Mouse (Mus musculus) hindbrain, embryonic 13.5 days (tissue): ENCODE results near the gene Mypn. TPM values are rescaled to one million over a fixed set of nuclear protein-coding genes. Genes with fewer than 3 reads are reported as not detected.

Source experiments
- ATAC-seq: fragments of 200-750 bp; cut with Nextera tagmentation; 2 replicates; pipeline ENCODE4 v1.8.0; 2017; ENCODE audit warnings: moderate TSS enrichment; ENCODE audit not compliant: low FRiP score
- H3K27ac ChIP-seq: fragments of 300-500 bp; sonication (generic); 2 replicates; pipeline ENCODE4 v1.5.1; 2015; ENCODE audit warnings: inconsistent platforms, mild to moderate bottlenecking, moderate library complexity
- H3K27me3 ChIP-seq: fragments of 300-500 bp; sonication (generic); 2 replicates; pipeline ENCODE4 v1.6.1; 2015; ENCODE audit warnings: mild to moderate bottlenecking, inconsistent platforms
- H3K36me3 ChIP-seq: fragments of 300-500 bp; sonication (generic); 2 replicates; pipeline ENCODE4 v1.6.1; 2015; ENCODE audit warnings: mild to moderate bottlenecking, inconsistent platforms
- H3K4me1 ChIP-seq: fragments of 300-500 bp; sonication (generic); replicated peaks from 2 replicates; pipeline ENCODE4 v1.6.1; 2015; ENCODE audit warnings: inconsistent platforms
- H3K4me2 ChIP-seq: fragments of 300-500 bp; sonication (generic); 2 replicates; pipeline ENCODE4 v1.6.1; 2015; ENCODE audit warnings: inconsistent platforms, mild to moderate bottlenecking, moderate library complexity
- H3K4me3 ChIP-seq: fragments of 300-500 bp; sonication (generic); 2 replicates; pipeline ENCODE4 v1.5.1; 2015; ENCODE audit warnings: mild to moderate bottlenecking, inconsistent platforms
- H3K9ac ChIP-seq: fragments of 300-500 bp; sonication (generic); 2 replicates; pipeline ENCODE4 v1.6.1; 2015; ENCODE audit warnings: mild to moderate bottlenecking, inconsistent platforms
- H3K9me3 ChIP-seq: fragments of 300-500 bp; sonication (generic); 2 replicates; pipeline ENCODE4 v1.6.1; 2016; ENCODE audit warnings: inconsistent platforms
- WGBS: fragments of 180-500 bp; shearing (Covaris S2); methylation state at CpG from one replicate; pipeline ENCODE4 v1.1.7; 2015; 5-methylcytosine and 5-hydroxymethylcytosine counted together
- polyA plus RNA-seq: library from polyadenylated mRNA; unstranded; fragments of >200 nt; fragmentation: Nextera tagmentation; extraction: Ambion mirVana; gene quantifications from 2 replicates; pipeline ENCODE4 v1.2.1, GENCODE M21; 2015

Mypn gene
- polyA plus RNA-seq, 1 experiment from 2014 or later: 0.57 TPM

DNA sequence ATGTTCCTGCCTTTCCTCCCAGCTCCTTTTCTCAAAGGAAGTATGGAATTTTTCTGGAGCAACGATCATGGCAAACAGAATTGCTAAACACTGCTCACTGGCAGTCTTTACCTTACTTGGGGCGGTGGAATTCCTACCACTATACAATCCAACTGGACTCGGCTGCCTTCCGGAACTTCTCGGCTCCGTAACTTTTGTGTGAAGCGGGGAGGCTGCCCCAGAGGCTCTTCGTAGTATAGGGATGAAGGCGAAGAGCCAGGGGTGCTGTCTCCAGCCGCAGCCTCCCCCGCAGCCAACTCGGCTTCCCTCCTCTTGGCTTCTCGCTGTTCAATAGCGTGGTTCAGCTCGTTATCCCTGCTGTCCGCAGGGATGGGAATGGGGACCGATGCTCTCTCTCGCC is 11.5 kb downstream of the Mypn start:
- no peak for ATAC-seq
- Histone ChIP-seq H3K9me3 (no peaks in the 10 kb centered on the region), H3K4me1 (no peaks in the 10 kb centered on the region), H3K4me2 (no peak overlapping the region), H3K27me3 (no peaks in the 10 kb centered on the region), H3K9ac (no peak overlapping the region), H3K4me3 (no peak overlapping the region), H3K36me3 (no peaks in the 10 kb centered on the region), H3K27ac (no peak overlapping the region)
- WGBS: 75% methylated on average over 18 of the region's 18 CpGs

DNA sequence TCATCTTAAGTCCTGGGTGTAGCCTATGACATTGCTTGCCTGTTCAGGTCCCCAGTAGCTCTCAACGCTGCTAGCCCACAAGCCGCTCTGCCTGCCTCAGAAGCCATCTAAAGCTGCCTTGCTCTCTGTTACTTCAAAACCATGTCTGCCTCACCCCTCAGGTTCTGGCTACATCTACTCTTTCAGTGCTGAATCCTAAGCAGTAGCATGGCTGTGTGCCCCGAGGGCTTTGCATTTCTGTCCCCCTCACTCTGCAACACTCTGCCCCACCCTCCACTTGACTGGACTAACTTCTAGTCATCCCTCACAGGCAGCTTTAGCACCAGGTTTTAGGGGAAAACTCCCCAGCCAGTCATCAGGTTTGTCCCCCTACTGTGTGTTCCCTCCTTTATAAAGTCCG is 19.3 kb downstream of the Mypn start:
- Histone ChIP-seq H3K4me1 (no peaks in the 10 kb centered on the region), H3K4me3 (no peak overlapping the region), H3K9me3 (no peaks in the 10 kb centered on the region), H3K9ac (no peak overlapping the region), H3K36me3 (no peaks in the 10 kb centered on the region), H3K27me3 (no peaks in the 10 kb centered on the region), H3K4me2 (no peak overlapping the region), H3K27ac (no peak overlapping the region)
- no peak for ATAC-seq
- WGBS: 83% methylated on average over 4 of the region's 4 CpGs

DNA sequence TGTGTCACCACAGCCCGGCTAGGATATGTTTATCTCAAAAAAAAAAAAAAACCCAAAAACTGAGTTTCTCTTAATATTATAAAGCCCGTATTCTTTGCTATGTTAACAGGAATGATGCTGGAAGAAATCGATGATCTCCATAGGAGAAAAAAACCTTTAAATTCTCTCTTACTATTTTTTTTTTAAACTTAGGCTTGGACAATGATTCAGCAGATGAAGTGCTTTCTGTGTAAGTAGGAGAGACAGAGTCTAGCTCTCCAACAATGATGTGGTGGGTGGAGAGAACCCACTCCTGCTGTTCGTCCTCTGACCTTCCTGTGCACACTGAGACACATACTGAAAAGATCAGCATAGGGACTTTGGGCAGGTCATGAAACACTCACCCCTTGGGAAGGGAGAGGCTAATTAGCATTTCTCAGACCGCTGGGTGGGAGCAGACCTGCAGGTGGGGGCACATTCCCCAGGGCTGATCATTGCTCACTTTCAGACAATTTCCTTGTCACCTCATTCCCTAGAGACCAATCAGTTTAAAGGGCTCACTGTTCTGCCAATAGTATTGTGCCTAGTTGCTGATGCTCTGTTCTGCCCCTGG is 21.5 kb downstream of the Mypn start:
- H3K27me3 ChIP-seq: no peaks in the 10 kb centered on the region

GRCm38 (mm10) chr10:63181166-63181565 is 22.6 kb downstream of the Mypn start:
- Histone ChIP-seq H3K36me3 (no peaks in the 10 kb centered on the region), H3K4me1 (no peaks in the 10 kb centered on the region), H3K9ac (no peak overlapping the region), H3K4me3 (no peak overlapping the region), H3K27ac (no peak overlapping the region), H3K9me3 (no peaks in the 10 kb centered on the region), H3K4me2 (no peak overlapping the region), H3K27me3 (no peaks in the 10 kb centered on the region)
- 79% methylated on average over 1 of the region's 1 CpGs for WGBS
- ATAC-seq: no peak

More for the DNA sequence above, 21.5 kb downstream of the Mypn start:
- no peak overlapping the region for H3K27ac ChIP-seq
- no peak overlapping the region for H3K9ac ChIP-seq
- H3K4me3 ChIP-seq: no peak overlapping the region
- no peaks in the 10 kb centered on the region for H3K9me3 ChIP-seq
- H3K4me1 ChIP-seq: no peaks in the 10 kb centered on the region
- no peak for ATAC-seq
- no peak overlapping the region for H3K4me2 ChIP-seq
- 71% methylated on average over 5 of the region's 5 CpGs for WGBS
- no peaks in the 10 kb centered on the region for H3K36me3 ChIP-seq

DNA sequence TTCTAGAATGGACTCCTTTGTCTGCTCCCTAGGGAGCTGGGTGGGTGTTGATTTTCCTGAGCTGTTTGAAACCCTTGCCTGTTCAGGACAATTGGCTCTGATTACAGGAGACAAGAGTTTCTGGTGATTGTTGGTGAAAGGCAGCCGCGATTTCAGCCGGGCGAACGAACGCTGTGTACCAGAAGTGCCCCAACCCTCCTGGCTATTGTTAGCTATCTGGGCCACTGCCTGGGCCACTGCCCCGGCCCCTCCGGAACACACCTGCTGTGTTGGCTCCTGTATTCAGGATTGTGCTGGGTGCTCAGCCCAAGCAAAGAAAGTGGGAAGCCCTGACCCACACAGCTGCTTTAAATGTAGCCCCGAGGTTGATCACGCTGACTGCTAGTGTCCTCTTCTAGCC is 24.2 kb downstream of the Mypn start:
- Histone ChIP-seq H3K36me3 (no peaks in the 10 kb centered on the region), H3K27me3 (no peaks in the 10 kb centered on the region), H3K9ac (no peak overlapping the region), H3K4me3 (no peak overlapping the region), H3K9me3 (no peaks in the 10 kb centered on the region), H3K4me1 (no peaks in the 10 kb centered on the region), H3K27ac (no peak overlapping the region), H3K4me2 (no peak overlapping the region)
- 79% methylated on average over 10 of the region's 10 CpGs for WGBS
- ATAC-seq: no peak

DNA sequence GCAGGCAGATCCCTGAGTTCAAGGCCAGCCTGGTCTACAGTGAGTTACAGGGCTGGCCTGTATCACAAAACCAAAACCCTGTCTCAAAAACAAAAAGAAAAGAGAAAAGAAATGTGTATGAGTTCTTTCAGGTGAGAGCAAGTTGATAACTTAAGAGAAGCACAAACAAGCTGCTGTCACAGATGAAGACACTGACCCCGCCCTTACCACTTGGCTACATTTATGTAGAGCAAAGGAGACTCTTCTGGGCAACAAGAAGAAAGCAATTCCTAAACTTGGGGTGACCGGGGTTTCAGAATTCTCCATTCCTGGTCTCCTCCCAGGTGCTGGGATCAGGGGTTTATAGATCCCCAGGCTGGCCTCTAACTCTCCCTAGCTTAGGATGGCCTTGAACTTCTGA is 25.4 kb downstream of the Mypn start:
- H3K27me3 ChIP-seq: no peaks in the 10 kb centered on the region
- no peak for ATAC-seq
- no peaks in the 10 kb centered on the region for H3K9me3 ChIP-seq
- no peaks in the 10 kb centered on the region for H3K4me1 ChIP-seq
- H3K9ac ChIP-seq: no peak overlapping the region
- WGBS: 96% methylated on average over 2 of the region's 2 CpGs
- H3K36me3 ChIP-seq: no peaks in the 10 kb centered on the region
- H3K4me2 ChIP-seq: no peak overlapping the region
- no peak overlapping the region for H3K4me3 ChIP-seq
- no peak overlapping the region for H3K27ac ChIP-seq

DNA sequence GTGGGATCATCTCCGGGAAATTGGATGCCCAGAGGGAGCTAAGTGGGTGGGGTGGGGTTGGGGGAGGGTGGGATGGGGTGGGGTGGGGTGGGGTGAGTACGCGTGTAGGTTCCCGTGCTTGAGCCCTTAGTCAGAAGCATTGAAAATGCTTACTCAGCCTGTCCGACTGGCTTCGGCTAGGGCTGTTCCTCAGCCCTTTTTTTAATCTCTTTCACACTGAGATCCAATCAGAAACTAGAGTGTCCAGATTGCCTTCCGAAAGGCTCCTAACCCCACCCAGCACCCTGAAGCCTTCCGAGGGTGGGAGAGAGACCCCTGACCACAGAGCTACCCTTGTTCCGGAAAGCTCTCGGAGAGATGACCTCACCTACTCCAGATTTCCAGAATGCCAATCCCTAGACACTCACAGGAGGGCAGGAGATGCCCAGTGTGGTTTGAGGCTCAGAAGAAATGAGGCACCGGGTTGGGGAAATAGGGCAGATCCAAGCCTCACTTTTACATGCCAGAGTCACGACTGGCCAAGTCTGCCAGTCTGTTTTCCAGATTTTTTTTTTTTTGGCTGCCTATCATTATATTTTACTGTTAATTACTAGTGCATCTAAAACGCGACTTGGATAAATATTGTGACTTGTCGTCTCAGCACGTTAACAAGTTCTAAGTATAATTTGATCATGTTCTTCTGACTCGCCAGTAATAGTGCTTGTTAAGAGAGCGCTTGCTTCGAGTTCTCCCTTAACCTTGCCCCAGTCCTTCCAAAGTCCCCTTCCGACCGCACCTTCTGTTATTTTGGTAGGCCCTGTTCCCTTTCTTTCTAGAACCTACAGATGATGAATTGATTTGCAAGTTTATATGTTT is 26.2 kb downstream of the Mypn start:
- no peaks in the 10 kb centered on the region for H3K4me1 ChIP-seq
- no peaks in the 10 kb centered on the region for H3K9me3 ChIP-seq
- 83% methylated on average over 21 of the region's 21 CpGs for WGBS
- no peak overlapping the region for H3K27ac ChIP-seq
- no peak overlapping the region for H3K9ac ChIP-seq
- no peaks in the 10 kb centered on the region for H3K27me3 ChIP-seq
- no peak overlapping the region for H3K4me3 ChIP-seq
- H3K4me2 ChIP-seq: no peak overlapping the region
- H3K36me3 ChIP-seq: no peaks in the 10 kb centered on the region
- no peak for ATAC-seq

DNA sequence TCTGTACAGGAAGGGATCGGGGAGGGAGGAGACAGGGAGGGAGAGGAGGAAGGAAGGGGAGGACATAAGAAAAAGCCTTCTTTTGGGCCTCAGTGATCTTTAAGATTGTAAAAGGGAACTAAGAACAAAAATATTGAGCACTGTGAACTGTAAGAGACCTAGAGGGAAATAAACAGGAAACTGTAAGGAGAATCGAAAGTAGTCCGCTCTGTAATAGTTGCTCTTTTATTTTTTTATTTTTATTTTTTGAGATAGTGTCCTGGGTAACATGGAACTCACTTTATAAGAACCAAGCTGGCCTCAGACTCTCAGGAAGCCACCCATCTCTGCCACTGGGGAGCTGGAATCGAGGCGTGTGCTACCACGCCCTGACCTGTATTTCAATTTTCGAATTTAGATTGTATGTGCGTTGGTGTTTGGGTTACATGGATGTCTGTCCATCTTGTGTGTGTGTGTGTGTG is 27.3 kb downstream of the Mypn start:
- no peak for ATAC-seq
- Histone ChIP-seq H3K27me3 (no peaks in the 10 kb centered on the region), H3K36me3 (no peaks in the 10 kb centered on the region), H3K4me2 (no peak overlapping the region), H3K4me1 (no peaks in the 10 kb centered on the region), H3K4me3 (no peak overlapping the region), H3K9ac (no peak overlapping the region), H3K9me3 (no peaks in the 10 kb centered on the region), H3K27ac (no peak overlapping the region)
- WGBS: 95% methylated on average over 8 of the region's 8 CpGs

- Histone ChIP-seq H3K27me3 (no peaks in the 10 kb centered on the region), H3K4me2 (no peak overlapping the region), H3K9ac (no peak overlapping the region), H3K4me3 (no peak overlapping the region), H3K4me1 (no peaks in the 10 kb centered on the region), H3K9me3 (no peaks in the 10 kb centered on the region), H3K36me3 (no peaks in the 10 kb centered on the region), H3K27ac (no peak overlapping the region)
- 89% methylated on average over 3 of the region's 3 CpGs for WGBS
- no peak for ATAC-seq
Observed at GRCm38 (mm10) chr10:63172089-63172488, 31.7 kb downstream of the Mypn start.

- H3K9me3 ChIP-seq: no peaks in the 10 kb centered on the region
- H3K36me3 ChIP-seq: no peaks in the 10 kb centered on the region
- no peaks in the 10 kb centered on the region for H3K27me3 ChIP-seq
- H3K4me3 ChIP-seq: no peak overlapping the region
- no peak for ATAC-seq
- H3K9ac ChIP-seq: no peak overlapping the region
- H3K27ac ChIP-seq: no peak overlapping the region
- no peak overlapping the region for H3K4me2 ChIP-seq
- 92% methylated on average over 11 of the region's 11 CpGs for WGBS
- H3K4me1 ChIP-seq: no peaks in the 10 kb centered on the region
Observed at GRCm38 (mm10) chr10:63169503-63169902, 34.2 kb downstream of the Mypn start.

- Histone ChIP-seq H3K9ac (no peak overlapping the region), H3K27me3 (no peaks in the 10 kb centered on the region), H3K9me3 (no peaks in the 10 kb centered on the region), H3K36me3 (no peaks in the 10 kb centered on the region), H3K4me1 (no peaks in the 10 kb centered on the region), H3K4me2 (no peak overlapping the region), H3K27ac (no peak overlapping the region), H3K4me3 (no peak overlapping the region)
- WGBS: 91% methylated on average over 12 of the region's 12 CpGs
- ATAC-seq: no peak
Observed at GRCm38 (mm10) chr10:63168124-63168523, 35.6 kb downstream of the Mypn start.

- Histone ChIP-seq H3K4me2 (no peak overlapping the region), H3K9ac (no peak overlapping the region), H3K4me1 (no peaks in the 10 kb centered on the region), H3K27me3 (no peaks in the 10 kb centered on the region), H3K27ac (no peak overlapping the region), H3K9me3 (no peaks in the 10 kb centered on the region), H3K4me3 (no peak overlapping the region), H3K36me3 (no peaks in the 10 kb centered on the region)
- no peak for ATAC-seq
- 87% methylated on average over 10 of the region's 10 CpGs for WGBS
Observed at GRCm38 (mm10) chr10:63167241-63167995, 36.3 kb downstream of the Mypn start.
